Mouse (Mus musculus) myocyte (in vitro differentiated cells): ENCODE data around the gene Mmp24.

Source experiments
- MAX ChIP-seq: IDR thresholded peaks from one replicate; pipeline ENCODE4 v1.6.1; 2011; ENCODE audit warnings: low read depth, mild to moderate bottlenecking, control low read depth
- POLR2A ChIP-seq: IDR thresholded peaks from one replicate; pipeline ENCODE4 v1.6.1; 2011; ENCODE audit warnings: low read depth, mild to moderate bottlenecking, control low read depth, moderate library complexity; ENCODE audit not compliant: insufficient read length

- TF ChIP-seq MAX (no peak), POLR2A (peak; percentile 98)
These were observed 45.9 kb upstream of the Mmp24 start, which contains the start of gene Edem2 for GRCm38 (mm10) chr2:155729158-155729645.
